ENCODE assay signal across 13 mouse cellular contexts in genomic region chr12:21363195-21363594, GRCm38 (mm10).
"Had no signal": no experiment of that assay in that cellular context is flagged by ENCODE, and none has a peak within 500 bp of the region (broad histone marks: within the 10 kb centered on the region; RNA-seq: fewer than 3 reads in every experiment).

No protein-coding gene starts in this region.

- H3K4me1 ChIP-seq: limb, embryonic 15.5 days; midbrain, embryonic 15.5 days; neural tube, embryonic 13.5 days had no signal

- H3K9me3 ChIP-seq: limb, embryonic 15.5 days; liver, embryonic 12.5 days; midbrain, embryonic 15.5 days; neural tube, embryonic 13.5 days; stomach, embryonic 15.5 days had no signal

- H3K4me2 ChIP-seq: limb, embryonic 15.5 days; liver, embryonic 12.5 days; midbrain, embryonic 15.5 days; neural tube, embryonic 13.5 days; stomach, embryonic 15.5 days had no signal

- H3K9ac ChIP-seq: limb, embryonic 15.5 days; liver, embryonic 12.5 days; midbrain, embryonic 15.5 days; neural tube, embryonic 13.5 days; stomach, embryonic 15.5 days had no signal

- H3K36me3 ChIP-seq: midbrain, embryonic 15.5 days; stomach, embryonic 15.5 days had no signal

- H3K27me3 ChIP-seq: limb, embryonic 15.5 days; liver, embryonic 12.5 days; midbrain, embryonic 15.5 days; neural tube, embryonic 13.5 days; stomach, embryonic 15.5 days had no signal

- H3K27ac ChIP-seq: limb, embryonic 15.5 days; liver, embryonic 12.5 days; midbrain, embryonic 15.5 days; neural tube, embryonic 13.5 days; stomach, embryonic 15.5 days had no signal

- ATAC-seq: inflammation-experienced regulatory T-cells, adult 6 months; intestine, postnatal 0 days; liver, embryonic 12.5 days; midbrain, embryonic 15.5 days had no signal

- DNase-seq: kidney, adult 8-10 months; kidney, postnatal 25 days; layer of hippocampus, adult 9-11 months; layer of hippocampus, postnatal 36 days; retina, postnatal 1 day; thymus, postnatal 4 days had no signal

- H3K4me3 ChIP-seq: limb, embryonic 15.5 days; liver, embryonic 12.5 days; midbrain, embryonic 15.5 days; neural tube, embryonic 13.5 days; stomach, embryonic 15.5 days had no signal
